Mouse (Mus musculus) left cerebral cortex, postnatal 4 days (tissue): ENCODE data around the gene Slc7a1. TPM values are rescaled to one million over a fixed set of nuclear protein-coding genes. Genes with fewer than 3 reads are reported as not detected.

Experiments
- DNase-seq: peaks from one replicate; pipeline ENCODE4 v3.0.0-alpha.2; 2022
- intact Hi-C: fragments of 180-260 bp; cut with DNase I; formaldehyde crosslinking; loops from one replicate; pipeline ENCODE4 v1.15.1; 2025
- total RNA-seq, 2 experiments: library from RNA; stranded (reverse); gene quantifications; 2 replicates each; pipeline ENCODE4 v1.2.3; 2021

Gene Slc7a1
- 10 to 100 TPM; 78.1 to 82.9 TPM for total RNA-seq

GRCm38 (mm10) chr5:148399660-148400443, at the start of gene Slc7a1:
Slc7a1 (minus strand) TSS chr5:148399904.
- DNase-seq: peak; percentile 86
- intact Hi-C loops: no loop called here

GRCm38 (mm10) chr5:148444974-148445373, 45.3 kb upstream of the Slc7a1 start:
- DNase-seq: no peak
- intact Hi-C loops: no loop called here

GRCm38 (mm10) chr5:148443734-148444133, 44.0 kb upstream of the Slc7a1 start:
- DNase-seq: peak; percentile 70
- intact Hi-C loops: no loop called here

GRCm38 (mm10) chr5:148435660-148436059, 36.0 kb upstream of the Slc7a1 start:
- DNase-seq: no peak
- intact Hi-C loops: no loop called here

- intact Hi-C loops: no loop called here
- no peak for DNase-seq
These were observed 32.4 kb upstream of the Slc7a1 start for GRCm38 (mm10) chr5:148432121-148432520.

GRCm38 (mm10) chr5:148428846-148429245, 29.1 kb upstream of the Slc7a1 start:
- no peak for DNase-seq
- intact Hi-C loops: no loop called here

GRCm38 (mm10) chr5:148425136-148425535, 25.4 kb upstream of the Slc7a1 start:
- intact Hi-C loops: no loop called here
- DNase-seq: no peak

GRCm38 (mm10) chr5:148421326-148421725, 21.6 kb upstream of the Slc7a1 start:
- intact Hi-C loops: no loop called here

GRCm38 (mm10) chr5:148419112-148419526, 19.4 kb upstream of the Slc7a1 start:
- DNase-seq: peak; percentile 23
- intact Hi-C loops: no loop called here

More at GRCm38 (mm10) chr5:148421326-148421725, 21.6 kb upstream of the Slc7a1 start:
- DNase-seq: no peak

GRCm38 (mm10) chr5:148418436-148418835, 18.7 kb upstream of the Slc7a1 start:
- no peak for DNase-seq
- intact Hi-C loops: no loop called here

- no peak for DNase-seq
- intact Hi-C loops: no loop called here
These were observed 18.1 kb upstream of the Slc7a1 start for GRCm38 (mm10) chr5:148417756-148418155.

GRCm38 (mm10) chr5:148416461-148416860, 16.8 kb upstream of the Slc7a1 start:
- intact Hi-C loops: no loop called here
- no peak for DNase-seq

- intact Hi-C loops: no loop called here
- DNase-seq: no peak
These were observed 14.5 kb upstream of the Slc7a1 start for GRCm38 (mm10) chr5:148414233-148414632.

- intact Hi-C loops: no loop called here
- no peak for DNase-seq
These were observed 12.8 kb upstream of the Slc7a1 start for GRCm38 (mm10) chr5:148412504-148412903.

- intact Hi-C loops: no loop called here
- DNase-seq: no peak
These were observed 9.8 kb upstream of the Slc7a1 start for GRCm38 (mm10) chr5:148409465-148409864.

- no peak for DNase-seq
- intact Hi-C loops: no loop called here
These were observed 7.2 kb upstream of the Slc7a1 start for GRCm38 (mm10) chr5:148406913-148407312.

GRCm38 (mm10) chr5:148404548-148404947, 4.8 kb upstream of the Slc7a1 start:
- intact Hi-C loops: no loop called here

GRCm38 (mm10) chr5:148402641-148403040, 2.9 kb upstream of the Slc7a1 start:
- no peak for DNase-seq
- intact Hi-C loops: no loop called here

More at GRCm38 (mm10) chr5:148404548-148404947, 4.8 kb upstream of the Slc7a1 start:
- no peak for DNase-seq

- intact Hi-C loops: no loop called here
These were observed 691 bp downstream of the Slc7a1 start for GRCm38 (mm10) chr5:148398766-148399659.

GRCm38 (mm10) chr5:148398451-148398765, 1.3 kb downstream of the Slc7a1 start:
- intact Hi-C loops: no loop called here
- DNase-seq: no peak

More at GRCm38 (mm10) chr5:148398766-148399659, 691 bp downstream of the Slc7a1 start:
- DNase-seq: peak; percentile 45

- intact Hi-C loops: no loop called here
- no peak for DNase-seq
These were observed 1.8 kb downstream of the Slc7a1 start for GRCm38 (mm10) chr5:148397911-148398310.

- intact Hi-C loops: no loop called here
These were observed 2.3 kb downstream of the Slc7a1 start for GRCm38 (mm10) chr5:148397418-148397817.

More at GRCm38 (mm10) chr5:148397418-148397817, 2.3 kb downstream of the Slc7a1 start:
- DNase-seq: no peak
